Mouse (Mus musculus) embryo, embryonic 11.5 days (tissue): ENCODE results near the gene Rtn4ip1.
"Not testable (repeated sequence)": the region's sequence is repeated elsewhere in the genome, so short reads cannot be mapped to it uniquely, and the experiment has no call there.

Source experiments
- DNase-seq: peaks from one replicate; pipeline ENCODE4 v3.0.0-alpha.2; 2012; ENCODE audit warnings: low read depth, low spot score

Gene Rtn4ip1

DNA sequence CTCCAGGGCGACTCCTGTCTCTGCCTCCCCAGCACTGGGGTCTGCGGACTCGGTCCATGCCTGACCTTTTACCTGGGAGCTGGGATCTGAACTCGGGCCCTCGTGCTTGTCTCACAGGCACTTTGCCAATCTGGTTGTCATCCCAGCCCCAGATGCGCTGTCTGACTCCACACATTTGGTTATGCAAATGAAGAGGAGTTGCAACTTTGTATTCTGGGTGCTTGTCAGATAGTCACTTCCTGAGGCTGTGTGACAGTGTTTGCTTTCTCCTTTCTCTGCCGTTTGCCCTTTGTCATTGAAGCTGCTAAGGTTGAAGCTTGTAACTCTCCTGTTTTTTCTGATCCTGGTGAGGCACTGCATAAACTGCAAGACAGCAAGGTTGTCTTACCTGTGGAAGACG is 26.1 kb downstream of the Rtn4ip1 start:
- no peak for DNase-seq

DNA sequence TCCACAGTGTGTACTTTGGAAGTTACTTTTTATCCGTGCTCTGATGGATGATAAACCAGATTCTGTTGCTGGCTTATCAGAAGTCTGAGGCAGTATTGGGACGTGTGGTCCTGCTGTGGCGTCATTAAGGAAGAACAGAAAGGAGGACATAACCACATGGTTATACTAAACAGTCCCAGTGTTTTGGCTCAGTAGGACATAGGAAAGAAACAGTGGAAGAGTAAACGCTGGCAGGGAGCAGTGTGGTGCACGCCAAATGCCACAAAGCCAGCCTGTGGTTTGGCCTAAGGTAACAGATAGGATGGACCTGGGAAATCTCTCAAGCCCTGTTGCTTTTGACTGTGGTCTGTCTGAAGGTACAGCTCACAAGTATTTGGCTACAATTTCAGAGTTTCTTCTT is 27.0 kb downstream of the Rtn4ip1 start:
- no peak for DNase-seq

DNA sequence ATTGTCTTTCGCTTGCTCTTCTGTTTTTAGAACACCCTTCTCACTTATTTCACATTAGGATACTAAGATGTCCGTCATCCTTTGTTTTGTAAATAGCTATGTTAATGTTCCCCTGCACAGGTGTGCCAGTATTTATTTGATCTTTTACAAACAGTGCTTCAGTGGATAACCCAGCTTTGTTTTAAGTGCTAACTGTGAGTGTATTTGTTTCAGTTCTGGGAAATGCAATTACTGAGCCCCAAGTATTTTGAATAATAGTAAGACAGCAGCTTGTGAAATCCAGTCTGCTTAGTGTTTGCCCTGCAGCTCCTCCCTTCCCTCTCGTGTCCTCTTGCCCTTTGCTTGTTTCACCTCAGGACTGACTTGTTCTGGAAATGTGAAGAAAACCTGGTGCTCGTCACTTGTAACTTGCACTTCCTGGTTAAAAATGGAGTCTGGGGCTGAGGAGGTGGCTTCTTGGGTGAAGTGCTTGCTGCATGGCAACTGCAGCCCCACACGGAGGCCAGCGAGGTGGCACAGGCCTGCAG is 37.6 kb downstream of the Rtn4ip1 start:
- no peak for DNase-seq

DNA sequence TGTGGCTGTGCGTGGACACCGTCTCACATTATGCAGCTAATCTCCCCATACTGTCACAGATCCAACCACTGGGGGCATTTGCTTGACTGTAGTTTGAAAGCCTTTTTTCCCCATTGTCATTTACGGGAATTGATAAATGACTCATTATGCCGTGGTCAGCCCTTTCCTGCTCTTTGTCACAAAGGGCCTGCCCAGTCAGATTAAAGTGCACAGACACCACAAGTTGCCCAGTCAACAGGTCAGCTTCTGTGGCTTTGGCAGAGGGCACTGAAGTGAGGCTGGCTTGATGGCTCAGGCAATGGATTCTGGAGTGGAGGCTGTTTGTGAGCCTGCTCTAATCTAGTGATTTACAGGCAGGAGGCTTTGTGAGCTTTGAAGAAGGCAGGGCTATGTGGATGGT is 42.1 kb downstream of the Rtn4ip1 start:
- no peak for DNase-seq

DNA sequence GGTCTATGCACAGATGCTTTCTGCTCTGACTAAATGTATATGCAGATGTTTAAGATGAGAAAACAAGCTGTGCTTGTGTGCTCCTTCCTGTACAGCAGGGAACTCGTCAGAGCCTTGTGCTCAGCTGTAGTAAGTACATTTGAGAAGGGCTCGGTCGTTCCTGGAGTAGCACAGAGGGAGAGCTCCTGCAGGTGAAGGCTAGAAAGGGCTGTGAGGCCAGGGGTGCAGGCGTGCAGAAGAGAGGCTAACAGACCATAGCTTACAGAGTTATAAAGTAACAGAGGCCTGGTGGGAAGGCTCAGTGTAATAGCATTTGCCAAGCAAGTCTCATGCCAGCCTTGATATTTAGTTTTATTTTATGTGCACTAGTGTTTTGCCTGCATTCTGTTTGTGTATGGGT is 43.8 kb downstream of the Rtn4ip1 start:
- DNase-seq: no peak

DNA sequence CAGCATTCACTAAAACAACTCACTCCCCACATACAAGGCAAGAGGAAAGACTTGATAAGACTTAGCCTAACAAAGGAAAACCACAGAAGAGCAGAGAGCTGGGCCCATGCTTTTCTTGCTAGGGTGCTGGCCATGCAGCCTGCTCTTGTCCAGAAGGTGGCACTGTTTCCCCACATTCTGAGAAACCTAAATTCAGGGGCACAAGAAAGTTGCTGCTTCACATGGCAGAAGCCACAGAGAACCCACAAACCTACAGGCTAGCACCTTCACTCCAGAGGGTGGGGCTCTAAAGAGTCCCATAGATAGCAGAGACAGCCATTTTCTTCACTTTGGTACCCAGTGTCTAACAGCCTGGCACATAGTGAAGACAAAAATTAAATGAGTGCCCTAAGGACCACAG is 52.3 kb downstream of the Rtn4ip1 start:
- DNase-seq: peak; percentile 69

DNA sequence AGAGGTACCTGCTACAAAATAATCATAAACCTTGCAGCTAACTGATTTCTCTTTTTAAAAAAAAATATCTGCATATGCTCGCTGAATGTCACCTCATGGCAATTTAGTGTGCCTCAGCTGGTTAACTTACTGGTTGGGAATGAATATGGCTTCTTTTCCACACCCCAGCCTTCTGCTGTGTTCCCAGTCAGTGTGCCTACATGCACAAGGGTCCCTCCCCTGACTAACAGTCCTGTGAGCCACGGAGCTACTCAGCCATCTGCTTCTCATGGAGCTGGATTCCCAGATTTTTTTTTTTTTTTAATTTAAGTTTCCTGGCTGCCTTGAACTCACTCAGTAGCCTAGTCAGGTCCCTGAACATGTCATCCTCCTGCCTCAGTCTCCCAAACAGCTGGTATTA is 63.3 kb downstream of the Rtn4ip1 start:
- no peak for DNase-seq

DNA sequence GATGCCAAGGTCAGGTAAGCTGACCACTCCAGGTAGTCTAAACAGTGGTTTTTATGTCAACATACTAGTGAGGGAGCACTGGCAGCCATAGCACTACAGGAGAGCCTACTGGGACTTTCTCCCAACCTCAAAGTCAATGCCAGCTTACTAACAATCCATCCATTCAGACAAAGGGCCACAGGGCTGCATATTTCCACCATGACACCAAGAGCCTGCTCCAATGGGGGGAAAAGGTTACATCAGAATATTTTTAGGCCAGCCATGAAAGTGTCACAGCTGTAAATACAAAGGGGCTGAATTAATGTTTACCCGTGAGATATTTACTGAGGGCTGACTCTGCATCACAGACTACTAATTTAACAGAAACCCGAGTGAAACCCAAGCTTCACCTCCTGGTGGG is 71.6 kb downstream of the Rtn4ip1 start:
- DNase-seq: no peak

DNA sequence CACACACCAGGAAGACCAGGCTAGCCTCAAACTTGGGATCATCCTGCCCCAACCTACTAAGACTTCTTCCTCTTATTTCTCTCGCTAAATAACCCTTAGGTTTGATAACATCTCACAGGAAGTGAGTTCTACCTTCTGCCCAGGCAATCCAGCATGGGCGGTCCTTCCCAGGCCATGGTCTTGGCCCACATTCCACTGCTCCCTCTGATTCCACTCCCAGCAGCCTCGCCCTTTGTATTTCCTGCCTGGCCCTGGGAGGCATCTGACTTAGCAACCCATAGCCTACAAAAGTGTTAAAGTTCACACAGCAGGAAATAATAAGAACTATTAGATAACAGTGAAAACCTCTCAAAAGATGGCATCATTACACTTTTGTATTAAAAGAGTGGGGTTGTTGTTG is 75.7 kb downstream of the Rtn4ip1 start:
- DNase-seq: no peak

DNA sequence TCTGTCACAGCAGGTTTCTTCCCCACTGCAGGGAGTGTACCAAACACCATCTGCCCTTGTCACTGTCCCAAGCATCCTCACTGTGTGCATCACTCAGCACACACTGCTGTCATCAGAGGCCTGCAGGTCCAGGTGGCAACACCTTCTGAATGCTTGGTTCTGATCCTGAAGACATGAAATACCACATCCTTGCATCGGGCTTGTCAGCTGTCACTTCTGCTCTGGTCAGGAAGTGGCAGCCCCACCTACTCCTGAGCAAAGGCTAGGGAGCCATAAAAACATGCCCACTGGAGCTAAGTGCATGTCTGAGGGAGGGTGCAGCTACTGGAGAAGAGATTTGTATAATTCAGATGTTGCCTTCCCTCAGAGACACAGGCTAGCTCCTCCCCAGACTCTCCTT is 78.5 kb downstream of the Rtn4ip1 start:
- no peak for DNase-seq

DNA sequence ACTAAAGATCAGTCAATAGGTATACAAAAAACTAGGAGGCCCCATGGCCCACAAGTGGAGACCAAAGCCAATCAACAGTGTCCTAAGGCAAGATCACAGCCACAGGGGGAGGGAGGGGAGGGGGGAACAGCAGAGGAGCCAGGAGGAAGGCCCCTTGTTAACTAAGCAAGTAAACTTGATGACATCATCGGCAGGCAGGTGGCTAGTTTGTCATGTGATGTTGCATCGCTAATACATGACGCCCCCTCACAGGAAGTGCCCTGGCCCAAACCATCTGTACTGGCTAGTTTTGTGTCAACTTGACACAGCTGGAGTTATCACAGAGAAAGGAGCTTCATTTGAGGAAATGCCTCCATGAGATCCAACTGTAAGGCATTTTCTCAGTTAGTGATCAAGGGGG is 79.1 kb downstream of the Rtn4ip1 start:
- not testable (repeated sequence) for DNase-seq

DNA sequence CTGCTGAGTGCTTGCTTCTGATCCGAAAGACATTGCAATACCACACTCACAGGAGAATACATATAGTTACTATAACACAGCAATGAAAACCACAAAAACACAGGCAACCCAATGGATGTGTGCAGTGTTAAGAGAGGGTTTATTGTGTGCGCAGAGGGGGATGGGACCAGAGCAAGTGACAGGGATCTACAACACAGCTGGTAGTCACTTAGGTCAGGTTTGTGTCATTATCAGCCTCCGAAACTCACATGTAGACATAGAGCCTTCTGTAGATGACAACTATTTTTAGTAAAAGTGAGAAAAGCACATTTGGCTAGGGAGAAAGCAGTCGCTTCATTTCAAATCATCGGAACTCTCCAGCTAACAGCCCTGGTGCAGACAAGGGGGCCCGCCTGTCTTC is 80.9 kb downstream of the Rtn4ip1 start:
- DNase-seq: no peak

DNA sequence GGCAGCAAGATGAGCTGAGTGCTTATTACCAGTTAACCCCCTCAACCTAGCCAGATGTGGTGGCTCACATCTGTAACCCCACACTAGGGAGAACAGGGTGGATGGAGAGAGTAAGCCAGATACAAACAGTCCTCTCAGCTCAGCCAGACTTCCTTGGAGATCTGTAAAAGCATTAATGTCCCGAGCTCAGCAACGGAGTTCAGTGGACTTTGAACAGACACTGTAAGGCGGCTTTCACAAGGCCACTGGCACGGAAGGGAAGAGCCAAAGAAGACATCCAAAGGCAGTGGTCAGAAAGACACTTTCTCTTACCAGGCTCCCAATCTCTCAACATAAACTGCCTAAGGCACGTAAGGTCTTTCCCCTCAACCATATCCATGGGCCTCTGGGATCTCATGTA is 81.6 kb downstream of the Rtn4ip1 start:
- no peak for DNase-seq

DNA sequence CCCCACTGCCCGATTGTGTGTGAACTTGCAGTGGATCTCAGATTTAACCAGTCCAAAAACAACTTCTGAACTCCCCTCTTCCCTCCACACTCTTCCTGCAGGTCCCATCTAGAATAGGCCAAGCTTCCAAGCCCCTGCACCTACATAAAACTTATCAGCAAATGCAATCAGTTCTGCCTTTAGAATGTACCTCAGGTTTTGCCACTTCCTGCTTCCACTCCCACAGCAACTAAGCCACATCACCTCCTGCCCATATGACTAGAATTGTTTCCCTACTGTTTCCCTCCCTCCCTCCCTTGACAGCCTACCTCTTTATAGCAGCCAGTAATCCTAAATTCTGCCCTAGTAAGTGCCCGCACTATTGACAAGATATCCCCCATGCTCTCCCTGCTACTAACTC is 82.3 kb downstream of the Rtn4ip1 start:
- no peak for DNase-seq

DNA sequence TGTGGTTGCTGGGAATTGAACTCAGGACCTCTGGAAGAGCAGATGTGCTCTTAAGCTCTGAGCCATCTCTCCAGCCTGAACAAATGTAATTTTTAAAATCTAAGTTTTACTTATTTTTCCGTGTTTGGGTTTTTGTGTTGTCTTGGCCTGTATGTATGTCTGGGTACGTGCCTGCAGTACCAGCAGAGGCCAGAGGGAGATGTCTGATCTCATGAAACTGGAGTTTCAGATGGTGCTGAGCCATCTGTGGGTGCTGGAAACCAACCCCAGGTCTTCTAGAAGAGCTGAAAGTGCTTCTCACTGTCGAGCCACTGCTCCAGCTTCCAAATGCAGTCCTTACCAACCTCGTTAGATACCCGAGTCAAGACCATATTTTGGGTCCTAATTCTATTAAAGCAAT is 89.7 kb downstream of the Rtn4ip1 start:
- DNase-seq: no peak

DNA sequence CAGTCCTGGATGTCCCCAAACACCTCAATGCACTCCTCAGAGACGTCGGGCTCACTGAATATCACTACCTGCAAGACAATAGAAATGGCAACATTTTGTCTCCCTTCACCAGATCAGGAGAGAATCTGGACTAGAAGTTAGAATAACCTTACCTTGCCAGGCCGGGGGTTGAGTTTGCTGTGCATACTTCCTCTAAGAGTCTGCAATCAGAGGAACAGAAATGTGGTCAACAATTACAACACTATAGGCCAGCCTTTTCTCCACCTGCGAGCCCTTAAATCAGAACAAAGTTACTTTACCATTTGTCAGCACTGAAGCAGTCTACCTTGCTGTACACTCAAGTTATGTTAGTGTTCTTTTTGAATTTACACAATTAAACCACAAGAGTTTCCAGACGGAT is 90.9 kb downstream of the Rtn4ip1 start:
- no peak for DNase-seq

DNA sequence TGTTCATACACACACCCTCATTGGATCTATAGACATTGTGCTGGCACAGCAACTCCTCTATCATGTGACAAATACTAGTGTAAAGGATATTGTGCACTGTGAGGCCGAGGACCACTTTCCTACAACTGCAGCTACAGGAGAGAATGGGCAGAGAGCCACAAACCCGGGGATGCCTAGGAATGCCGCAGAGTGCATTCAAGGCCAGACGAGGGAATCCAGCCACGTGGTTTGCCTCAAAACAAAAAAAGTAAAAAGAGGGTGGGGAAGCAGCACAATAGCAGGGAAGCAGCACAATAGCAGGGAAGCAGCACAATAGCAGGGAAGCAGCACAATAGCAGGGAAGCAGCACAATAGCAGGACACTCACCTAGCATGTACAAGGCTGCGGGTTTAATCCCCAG is 91.6 kb downstream of the Rtn4ip1 start:
- no peak for DNase-seq

DNA sequence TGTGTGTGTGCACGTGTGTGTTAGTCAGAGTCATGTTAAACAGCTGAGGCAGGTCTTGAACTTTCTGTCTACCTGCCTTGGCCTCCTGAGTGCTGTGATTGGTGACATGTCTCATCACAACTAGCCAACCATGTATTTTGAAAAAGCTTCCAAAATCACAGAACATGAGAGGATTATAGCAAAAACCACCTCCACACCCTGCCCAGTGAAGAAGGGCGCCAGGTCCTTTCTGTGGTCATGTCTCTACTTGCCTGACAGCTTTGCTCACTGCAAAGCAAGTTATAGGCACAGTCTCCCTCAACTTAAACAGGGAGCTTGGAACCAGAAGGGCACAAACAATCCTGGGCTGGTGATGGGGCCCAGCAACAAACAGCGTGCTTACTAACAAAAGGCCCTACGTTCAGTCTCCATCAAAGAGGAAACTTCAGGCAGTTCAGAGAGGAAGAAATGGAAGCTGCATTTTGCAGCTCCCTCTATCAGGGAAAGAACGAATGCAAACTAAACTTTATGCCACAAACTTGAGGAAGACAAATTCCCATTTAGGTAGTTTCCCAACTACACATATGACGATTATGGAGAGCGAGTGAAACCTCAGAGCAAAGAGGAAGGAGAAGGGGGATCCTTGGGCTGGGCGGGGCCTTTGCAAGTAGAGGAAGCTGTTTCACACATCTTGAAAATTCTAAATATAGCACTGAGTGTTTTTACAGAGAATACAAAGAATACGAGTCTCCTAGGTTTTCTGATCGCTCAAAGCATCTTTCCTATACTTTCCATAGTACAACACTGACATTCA is 94.4 kb downstream of the Rtn4ip1 start:
- no peak for DNase-seq

DNA sequence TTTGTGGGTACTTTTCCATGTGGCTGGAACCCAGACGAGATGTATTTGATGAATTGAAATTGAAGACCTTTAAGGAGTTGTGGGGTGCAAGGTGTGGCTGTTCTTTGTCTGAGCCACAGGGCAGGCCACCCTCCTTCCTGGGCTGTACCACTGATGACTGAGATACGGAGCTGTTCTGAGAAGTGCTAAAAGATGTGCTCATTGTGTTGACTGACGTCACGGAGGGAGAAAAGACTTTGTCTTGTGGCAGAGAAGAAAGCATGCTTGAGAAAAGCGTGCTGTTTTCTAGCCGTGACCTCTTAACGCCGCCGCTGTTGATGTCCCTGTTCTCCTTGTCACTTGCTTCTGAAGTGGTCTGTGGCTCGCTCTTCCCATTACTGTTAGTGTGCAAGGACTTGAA is 95.7 kb downstream of the Rtn4ip1 start:
- DNase-seq: no peak

DNA sequence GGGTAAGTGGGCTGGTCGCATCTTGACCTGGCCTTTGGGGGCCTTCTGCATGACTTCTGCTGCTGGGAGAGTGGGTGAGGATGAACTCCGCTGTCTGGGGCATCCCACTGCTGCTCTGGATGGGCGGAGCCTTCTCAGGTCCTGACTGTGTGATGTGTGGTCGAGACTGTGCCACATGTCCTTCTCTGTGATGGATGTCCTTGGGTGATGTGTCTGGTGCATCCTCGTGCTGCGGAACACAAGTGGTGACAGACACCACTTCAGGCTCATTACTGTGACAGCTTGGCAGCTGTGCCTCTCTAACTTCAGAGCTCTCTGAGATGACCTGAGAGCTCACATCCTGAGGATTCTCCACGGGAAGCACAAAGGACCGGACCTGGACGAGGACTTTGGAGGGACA is 96.4 kb downstream of the Rtn4ip1 start:
- DNase-seq: no peak

DNA sequence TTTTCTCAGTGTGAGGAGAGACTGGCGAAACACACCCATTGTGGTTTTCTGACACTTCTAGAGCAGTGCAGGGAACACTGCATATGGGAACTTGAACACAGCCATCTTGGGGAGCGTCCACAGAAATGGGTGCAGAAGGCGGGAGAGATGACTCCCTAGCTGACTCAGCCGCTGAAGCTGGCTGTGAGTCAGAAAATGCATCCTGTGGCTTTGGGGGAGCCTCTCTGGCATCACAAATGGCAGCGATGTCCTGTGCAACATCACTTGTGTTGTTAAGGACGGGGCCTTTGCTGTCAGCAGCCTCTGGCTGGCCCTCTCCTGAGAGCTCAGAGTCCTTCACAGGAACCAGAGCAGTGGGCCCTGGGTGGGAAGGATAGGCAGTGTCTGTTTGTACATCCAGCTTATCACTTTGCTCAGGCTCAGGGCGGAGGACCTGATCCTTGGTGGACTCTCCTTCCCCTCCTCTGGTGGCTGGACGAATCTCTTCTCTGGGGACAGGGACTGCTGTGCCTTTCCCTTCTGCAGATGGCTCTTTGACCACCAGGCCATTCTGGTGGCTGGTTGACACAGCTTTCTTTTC is 97.0 kb downstream of the Rtn4ip1 start:
- DNase-seq: no peak

DNA sequence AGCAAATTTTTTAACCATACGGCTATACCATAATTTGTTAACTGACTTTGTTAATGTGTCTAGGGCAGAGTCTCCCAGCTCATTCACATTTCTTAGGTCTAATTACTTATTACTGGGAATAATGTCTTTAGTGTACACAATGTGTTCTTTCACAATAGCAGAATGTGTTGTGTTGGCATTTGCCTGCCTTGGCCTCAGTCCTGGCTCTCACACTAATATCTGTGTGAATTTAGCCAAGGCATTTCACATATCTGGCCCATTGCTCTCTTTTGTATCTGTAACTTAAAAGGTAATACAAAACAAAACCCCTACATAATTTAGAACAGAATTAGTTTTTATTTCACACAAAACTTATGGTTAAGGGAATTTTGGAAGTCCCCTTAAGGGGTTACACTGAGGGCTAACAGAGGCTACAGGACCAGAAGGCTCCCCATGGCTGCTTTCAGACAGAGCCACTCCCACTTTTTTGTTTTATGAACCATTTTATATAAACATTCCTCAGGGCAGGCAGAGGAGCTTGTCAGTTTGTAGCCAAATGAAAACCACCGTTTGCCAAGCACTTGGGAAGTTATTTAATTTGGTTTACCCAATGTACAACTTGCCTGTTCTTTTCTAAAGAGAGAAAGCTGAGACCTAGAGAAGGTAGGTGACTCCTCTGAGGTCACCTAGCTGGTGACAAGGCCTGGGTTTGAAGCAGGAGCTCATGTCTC is 98.7 kb downstream of the Rtn4ip1 start:
- DNase-seq: no peak
